8 mouse cellular contexts compared by ENCODE assay signal in the genomic region with DNA sequence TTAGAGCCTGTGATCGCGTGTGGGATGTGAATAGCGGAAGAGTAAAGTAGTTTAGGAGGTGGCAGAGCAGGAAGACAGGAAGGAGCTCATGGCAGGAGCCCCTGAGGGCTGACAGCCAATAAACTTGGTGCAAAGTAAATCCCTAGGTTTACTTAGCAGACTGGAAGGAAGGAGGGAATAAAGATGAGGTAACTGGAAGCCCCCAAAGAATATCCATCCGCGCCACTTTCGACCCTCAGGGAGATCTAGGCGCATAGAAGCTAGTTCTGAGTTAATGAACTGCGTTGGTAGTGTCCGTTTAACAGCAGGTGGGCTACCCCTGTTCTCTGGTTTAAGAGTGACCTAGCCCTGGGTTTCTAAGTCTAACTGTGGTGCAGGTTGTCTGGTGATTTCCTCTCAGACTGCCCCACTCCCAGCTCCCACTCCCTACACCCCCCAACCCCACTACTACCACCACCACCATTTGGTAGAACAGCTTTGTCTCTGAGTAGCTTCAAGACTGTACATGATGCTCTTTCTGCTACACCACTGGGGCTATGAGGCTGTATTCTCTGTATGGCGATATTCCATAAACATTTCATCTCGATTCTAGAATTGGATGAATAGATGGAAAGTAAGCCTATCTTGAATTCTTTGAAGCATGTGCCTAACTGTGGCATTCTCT. TPM values are rescaled to one million over a fixed set of nuclear protein-coding genes. Genes with fewer than 3 reads are reported as not detected.
DNase-seq lines count a peak whose midpoint lies in the region; ATAC-seq lines count a peak whose summit lies in the region.

No protein-coding gene starts in this region.

- H3K4me3 ChIP-seq in kidney, embryonic 16.5 days (ENCODE audit: low read length), result peak overlapping the region; percentile 36
- peak overlapping the region; percentile 33 for H3K4me3 ChIP-seq in forebrain, embryonic 13.5 days
- H3K4me3 ChIP-seq in limb, embryonic 13.5 days, result peak overlapping the region; percentile 35
- H3K4me3 ChIP-seq in neural tube, embryonic 15.5 days (replicated peaks), result peak overlapping the region; percentile 32

- peak overlapping the region; percentile 53 for H3K4me2 ChIP-seq in kidney, embryonic 16.5 days (replicated peaks; ENCODE audit: low read depth, low read length)
- H3K4me2 ChIP-seq in forebrain, embryonic 13.5 days, result peak overlapping the region; percentile 57
- peak overlapping the region; percentile 60 for H3K4me2 ChIP-seq in limb, embryonic 13.5 days (replicated peaks)
- H3K4me2 ChIP-seq in neural tube, embryonic 15.5 days, result peak overlapping the region; percentile 56

- no peaks in the 10 kb centered on the region for H3K36me3 ChIP-seq in kidney, embryonic 16.5 days (ENCODE audit: insufficient read depth, low read length)
- H3K36me3 ChIP-seq in forebrain, embryonic 13.5 days (ENCODE audit: poor library complexity, severe bottlenecking), result no peaks in the 10 kb centered on the region
- H3K36me3 ChIP-seq in limb, embryonic 13.5 days, result no peaks in the 10 kb centered on the region
- no peaks in the 10 kb centered on the region for H3K36me3 ChIP-seq in neural tube, embryonic 15.5 days

- H3K4me1 ChIP-seq in kidney, embryonic 16.5 days (ENCODE audit: insufficient read depth, low read length), result peaks cover 15% of the 10 kb centered on the region
- H3K4me1 ChIP-seq in forebrain, embryonic 13.5 days, result peaks cover 24% of the 10 kb centered on the region
- peaks cover 23% of the 10 kb centered on the region for H3K4me1 ChIP-seq in limb, embryonic 13.5 days
- peaks cover 24% of the 10 kb centered on the region for H3K4me1 ChIP-seq in neural tube, embryonic 15.5 days

- peak overlapping the region; percentile 39; the same call in 1 of the 2 replicates for H3K9ac ChIP-seq in kidney, embryonic 16.5 days (replicated peaks; ENCODE audit: low read length)
- peak overlapping the region; percentile 3; the same call in 1 of the 2 replicates for H3K9ac ChIP-seq in forebrain, embryonic 13.5 days
- H3K9ac ChIP-seq in limb, embryonic 13.5 days, result 0 out of 2 replicates have a peak overlapping the region, but pooled peaks have one; percentile 25
- H3K9ac ChIP-seq in neural tube, embryonic 15.5 days (replicated peaks), result 0 out of 2 replicates have a peak overlapping the region, but pooled peaks have one; percentile 17

- H3K9me3 ChIP-seq in kidney, embryonic 16.5 days (ENCODE audit: low read length), result no peaks in the 10 kb centered on the region
- no peaks in the 10 kb centered on the region for H3K9me3 ChIP-seq in forebrain, embryonic 13.5 days (replicated peaks)
- no peaks in the 10 kb centered on the region for H3K9me3 ChIP-seq in limb, embryonic 13.5 days
- H3K9me3 ChIP-seq in neural tube, embryonic 15.5 days (replicated peaks), result no peaks in the 10 kb centered on the region

- no peak overlapping the region for H3K27ac ChIP-seq in kidney, embryonic 16.5 days (ENCODE audit: low read length)
- peak overlapping the region; percentile 49; the same call in 1 of the 2 replicates for H3K27ac ChIP-seq in forebrain, embryonic 13.5 days
- no peak overlapping the region for H3K27ac ChIP-seq in limb, embryonic 13.5 days
- H3K27ac ChIP-seq in neural tube, embryonic 15.5 days (replicated peaks), result peak overlapping the region; percentile 51; the same call in 1 of the 2 replicates

- WGBS in kidney, embryonic 16.5 days, result 27% methylated on average over 11 of the region's 11 CpGs
- WGBS in forebrain, embryonic 13.5 days, result 20% methylated on average over 11 of the region's 11 CpGs
- 22% methylated on average over 11 of the region's 11 CpGs for WGBS in limb, embryonic 13.5 days
- 12% methylated on average over 11 of the region's 11 CpGs for WGBS in neural tube, embryonic 15.5 days

- DNase-seq in kidney, postnatal 25 days, result no peak
- DNase-seq in layer of hippocampus, adult 11-12 months (ENCODE audit: low spot score), result no peak
- no peak for DNase-seq in cerebellum, postnatal 25 days
- DNase-seq in adrenal gland, adult 18-20 months (ENCODE audit: low spot score in 2 of 2), result no peak

- no peaks in the 10 kb centered on the region for H3K27me3 ChIP-seq in kidney, embryonic 16.5 days (ENCODE audit: insufficient read depth, low read length)
- H3K27me3 ChIP-seq in forebrain, embryonic 13.5 days, result no peaks in the 10 kb centered on the region
- H3K27me3 ChIP-seq in limb, embryonic 13.5 days, result no peaks in the 10 kb centered on the region
- H3K27me3 ChIP-seq in neural tube, embryonic 15.5 days (replicated peaks), result no peaks in the 10 kb centered on the region

- ATAC-seq in kidney, embryonic 16.5 days (ENCODE audit: low FRiP score, low TSS enrichment), result peak; percentile 28; the same call in 1 of the 2 replicates
- peak; percentile 50 for ATAC-seq in forebrain, embryonic 13.5 days
- ATAC-seq in limb, embryonic 13.5 days (ENCODE audit: low FRiP score, low read depth), result no peak
- ATAC-seq in neural tube, embryonic 15.5 days (ENCODE audit: low FRiP score), result peak; percentile 77

RNA-seq across cellular contexts. Expression of a gene that starts 26.1 kb away (rescaled TPM):
- 43.3 and 45.4 TPM in 2 replicates for polyA plus RNA-seq in kidney, embryonic 16.5 days (2015; fragmentation: Nextera tagmentation; extraction: Ambion mirVana)
- 1.7 and 2.0 TPM in 2 replicates for polyA plus RNA-seq in forebrain, embryonic 13.5 days (2015; fragmentation: Nextera tagmentation; extraction: Ambion mirVana)
- polyA plus RNA-seq in limb, embryonic 13.5 days (2015; fragmentation: Nextera tagmentation; extraction: Ambion mirVana), result 16.4 and 17.7 TPM in 2 replicates
- 4.3 and 4.6 TPM in 2 replicates for polyA plus RNA-seq in neural tube, embryonic 15.5 days (2015; fragmentation: Nextera tagmentation; extraction: Ambion mirVana)
- 10 to 100 TPM; 17.2 to 17.9 TPM for total RNA-seq in adrenal gland, adult 18-20 months (2021)

Comparison
In these comparisons a context has a peak if more than half of its experiments do, and no peak if none do; other contexts are left out.
1. H3K27ac ChIP-seq: peak in forebrain, embryonic 13.5 days (single experiment) and neural tube, embryonic 15.5 days (single experiment); none in kidney, embryonic 16.5 days (single experiment) and limb, embryonic 13.5 days (single experiment).
2. Peak in every context shown above with its lines, with median percentiles within 50 percentile points of each other: H3K4me2 ChIP-seq, H3K4me3 ChIP-seq and H3K9ac ChIP-seq.